Mouse (Mus musculus): ENCODE data around the gene Anapc5. TPM values are rescaled to one million over a fixed set of nuclear protein-coding genes. Genes with fewer than 3 reads are reported as not detected.

The Anapc5 gene
- polyA plus RNA-seq, 1 experiment from 2014 or later, result 495 TPM

DNA sequence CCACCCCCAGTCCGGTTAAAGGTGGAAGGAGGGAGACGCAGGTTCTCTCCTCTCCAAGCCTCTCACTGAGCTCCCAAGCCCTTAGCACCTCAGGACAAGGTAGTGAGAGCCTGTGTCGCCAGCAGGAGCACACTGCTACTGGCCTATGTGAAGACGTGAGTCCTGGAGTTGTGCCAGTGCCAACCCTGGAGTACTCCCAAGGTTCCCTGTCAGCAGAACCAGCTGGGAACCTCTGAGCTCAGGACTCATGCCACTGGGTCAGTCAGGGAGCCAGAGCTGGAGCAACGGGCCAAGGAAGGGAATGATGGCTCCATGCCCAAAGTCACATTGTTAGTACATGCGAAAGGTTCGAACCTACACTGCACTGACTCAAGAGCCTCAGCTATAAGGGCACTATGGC lies 64.5 kb downstream of the Anapc5 start:
- ATAC-seq, result no peak
- Histone ChIP-seq H3K4me2 (ENCODE audit: low read length) (no peak overlapping the region), H3K9ac (ENCODE audit: low read depth, low read length) (no peak overlapping the region), H3K9me3 (ENCODE audit: control insufficient read depth, low read length) (no peaks in the 10 kb centered on the region), H3K27ac (ENCODE audit: low read depth, low read length) (no peak overlapping the region), H3K27me3 (replicated peaks; ENCODE audit: control insufficient read depth, insufficient read depth, low read length) (no peaks in the 10 kb centered on the region), H3K36me3 (ENCODE audit: control insufficient read depth, insufficient read depth, low read length) (peaks cover 24% of the 10 kb centered on the region), H3K4me3 (ENCODE audit: low read length) (no peak overlapping the region), H3K4me1 (ENCODE audit: control insufficient read depth, insufficient read depth, low read depth, low read length) (no peaks in the 10 kb centered on the region)
- 83% methylated on average over 7 of the region's 7 CpGs for WGBS

DNA sequence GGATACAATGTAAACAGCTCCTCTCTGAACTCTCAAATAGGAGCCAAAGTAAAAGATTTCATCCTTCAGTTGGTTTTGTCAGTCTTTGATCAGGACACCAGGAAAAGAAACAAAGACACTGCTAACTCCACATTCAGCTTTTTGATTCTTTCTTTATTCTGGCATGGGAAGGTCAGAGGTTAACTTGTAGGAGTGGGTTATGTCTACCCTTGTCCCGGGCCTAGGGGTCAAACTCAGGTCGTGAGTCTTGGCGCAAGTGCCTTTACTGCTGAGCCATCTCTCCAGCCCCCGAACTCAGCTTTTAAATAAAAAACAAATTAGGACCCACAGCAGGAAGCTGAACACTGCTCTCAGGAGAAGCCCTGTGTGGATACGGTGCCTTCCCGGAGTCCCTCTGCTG lies 65.0 kb downstream of the Anapc5 start:
- no peak for ATAC-seq
- no peak overlapping the region for H3K27ac ChIP-seq (ENCODE audit: low read depth, low read length)
- no peak overlapping the region for H3K4me2 ChIP-seq (ENCODE audit: low read length)
- 39% methylated on average over 6 of the region's 6 CpGs for WGBS
- no peaks in the 10 kb centered on the region for H3K27me3 ChIP-seq (replicated peaks; ENCODE audit: control insufficient read depth, insufficient read depth, low read length)
- no peak overlapping the region for H3K9ac ChIP-seq (ENCODE audit: low read depth, low read length)
- H3K4me3 ChIP-seq (ENCODE audit: low read length), result no peak overlapping the region
- H3K4me1 ChIP-seq (ENCODE audit: control insufficient read depth, insufficient read depth, low read depth, low read length), result no peaks in the 10 kb centered on the region
- peaks cover 24% of the 10 kb centered on the region for H3K36me3 ChIP-seq (ENCODE audit: control insufficient read depth, insufficient read depth, low read length)
- H3K9me3 ChIP-seq (ENCODE audit: control insufficient read depth, low read length), result no peaks in the 10 kb centered on the region

DNA sequence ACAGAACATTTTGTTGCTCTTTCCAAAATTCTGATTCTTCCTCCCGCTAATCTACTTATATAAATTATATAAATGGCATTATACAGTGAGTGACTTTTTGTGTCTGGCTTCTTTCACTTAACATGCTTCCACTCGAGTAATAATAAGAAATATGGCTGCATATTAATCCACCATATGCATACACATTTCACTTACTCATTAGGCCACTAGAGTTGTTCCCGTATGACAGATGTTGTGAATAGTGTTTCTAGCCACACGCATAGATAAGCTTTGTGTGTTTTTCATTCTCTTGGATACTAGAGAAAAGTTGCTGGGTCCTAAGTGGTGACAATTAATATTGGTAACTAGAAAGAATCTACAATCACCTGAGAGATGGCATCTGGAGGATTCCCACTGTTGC lies 65.5 kb downstream of the Anapc5 start:
- Histone ChIP-seq H3K27me3 (replicated peaks; ENCODE audit: control insufficient read depth, insufficient read depth, low read length) (no peaks in the 10 kb centered on the region), H3K4me3 (ENCODE audit: low read length) (no peak overlapping the region), H3K27ac (ENCODE audit: low read depth, low read length) (no peak overlapping the region), H3K36me3 (ENCODE audit: control insufficient read depth, insufficient read depth, low read length) (peaks cover 24% of the 10 kb centered on the region), H3K4me2 (ENCODE audit: low read length) (no peak overlapping the region), H3K4me1 (ENCODE audit: control insufficient read depth, insufficient read depth, low read depth, low read length) (no peaks in the 10 kb centered on the region), H3K9ac (ENCODE audit: low read depth, low read length) (no peak overlapping the region), H3K9me3 (ENCODE audit: control insufficient read depth, low read length) (no peaks in the 10 kb centered on the region)
- 98% methylated on average over 4 of the region's 4 CpGs for WGBS
- ATAC-seq, result no peak

DNA sequence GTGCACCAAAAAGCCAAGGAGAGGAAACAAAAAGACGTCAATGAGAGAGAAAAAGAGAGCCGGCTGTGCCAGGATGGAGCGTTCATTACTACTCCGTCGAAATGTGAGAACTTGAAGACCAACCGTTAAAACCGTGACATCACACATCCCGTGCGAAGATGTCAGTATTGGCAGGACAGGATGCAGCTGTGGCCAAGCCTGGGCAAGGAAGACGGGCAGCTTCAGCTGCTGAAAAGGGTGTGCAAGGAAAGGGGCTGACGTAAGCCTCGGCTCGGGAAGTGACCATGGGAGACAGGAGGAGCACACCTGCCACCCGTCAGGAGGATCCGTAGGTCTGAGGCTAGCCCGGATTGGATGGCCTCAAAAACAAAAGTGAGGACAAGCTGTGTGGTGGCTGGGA lies 66.7 kb downstream of the Anapc5 start:
- H3K27ac ChIP-seq (ENCODE audit: low read depth, low read length), result no peak overlapping the region
- ATAC-seq, result no peak
- no peaks in the 10 kb centered on the region for H3K27me3 ChIP-seq (replicated peaks; ENCODE audit: control insufficient read depth, insufficient read depth, low read length)
- 92% methylated on average over 16 of the region's 16 CpGs for WGBS
- no peaks in the 10 kb centered on the region for H3K9me3 ChIP-seq (ENCODE audit: control insufficient read depth, low read length)
- H3K9ac ChIP-seq (ENCODE audit: low read depth, low read length), result no peak overlapping the region
- no peak overlapping the region for H3K4me3 ChIP-seq (ENCODE audit: low read length)
- H3K4me2 ChIP-seq (ENCODE audit: low read length), result no peak overlapping the region
- peaks cover 24% of the 10 kb centered on the region for H3K36me3 ChIP-seq (ENCODE audit: control insufficient read depth, insufficient read depth, low read length)
- no peaks in the 10 kb centered on the region for H3K4me1 ChIP-seq (ENCODE audit: control insufficient read depth, insufficient read depth, low read depth, low read length)

DNA sequence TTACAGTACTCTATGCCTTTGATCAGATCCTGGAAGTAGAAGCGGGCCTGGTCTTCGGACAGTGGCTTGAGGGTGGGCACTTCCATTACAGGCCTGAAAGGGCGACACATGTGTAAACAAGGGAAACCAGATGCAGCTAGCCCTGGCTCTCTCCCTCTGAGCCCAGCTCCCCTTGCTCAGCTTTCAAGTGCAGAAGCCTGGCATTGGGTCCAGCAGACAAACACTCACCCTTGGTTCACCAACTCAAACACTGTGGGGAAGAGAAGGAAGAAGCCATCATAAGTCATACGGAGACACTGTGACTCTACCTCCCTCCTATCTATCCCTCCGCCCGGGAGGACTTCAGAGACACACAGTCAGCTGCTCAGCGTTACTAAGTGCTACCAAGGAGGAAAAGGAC lies 73.2 kb downstream of the Anapc5 start:
- H3K4me3 ChIP-seq (ENCODE audit: low read length), result no peak overlapping the region
- H3K36me3 ChIP-seq (ENCODE audit: control insufficient read depth, insufficient read depth, low read length), result peaks cover 33% of the 10 kb centered on the region
- ATAC-seq, result no peak
- no peaks in the 10 kb centered on the region for H3K4me1 ChIP-seq (ENCODE audit: control insufficient read depth, insufficient read depth, low read depth, low read length)
- H3K4me2 ChIP-seq (ENCODE audit: low read length), result no peak overlapping the region
- H3K9me3 ChIP-seq (ENCODE audit: control insufficient read depth, low read length), result no peaks in the 10 kb centered on the region
- no peaks in the 10 kb centered on the region for H3K27me3 ChIP-seq (replicated peaks; ENCODE audit: control insufficient read depth, insufficient read depth, low read length)
- no peak overlapping the region for H3K27ac ChIP-seq (ENCODE audit: low read depth, low read length)
- WGBS, result 80% methylated on average over 7 of the region's 7 CpGs
- H3K9ac ChIP-seq (ENCODE audit: low read depth, low read length), result no peak overlapping the region

DNA sequence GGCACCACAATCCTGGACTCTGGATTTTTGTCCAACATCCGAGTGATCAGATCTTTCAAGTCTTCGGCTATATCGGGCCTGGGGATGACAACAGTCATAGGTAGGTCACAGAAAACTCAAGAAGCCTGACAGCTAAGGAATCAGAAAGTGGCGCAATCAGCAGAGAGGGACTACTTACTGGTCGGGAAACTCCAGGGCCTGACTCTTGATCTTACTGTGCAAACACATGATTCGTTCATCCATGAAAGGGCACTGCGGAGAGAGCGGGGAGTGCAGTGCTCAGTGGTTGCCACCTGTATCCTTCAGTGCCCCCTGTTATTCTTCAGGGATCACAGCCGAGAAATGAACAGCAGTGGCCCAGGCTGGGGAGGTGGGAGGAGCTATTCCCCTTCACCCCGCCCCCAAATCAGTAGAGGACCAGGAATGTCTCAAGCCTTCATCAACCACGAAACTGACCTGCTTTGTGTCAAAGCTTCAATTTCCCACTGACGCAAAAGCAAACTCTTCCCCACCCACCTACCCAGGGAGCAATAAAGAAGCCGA lies 77.2 kb downstream of the Anapc5 start:
- peaks cover 39% of the 10 kb centered on the region for H3K36me3 ChIP-seq (ENCODE audit: control insufficient read depth, insufficient read depth, low read length)
- H3K27me3 ChIP-seq (replicated peaks; ENCODE audit: control insufficient read depth, insufficient read depth, low read length), result no peaks in the 10 kb centered on the region
- no peaks in the 10 kb centered on the region for H3K4me1 ChIP-seq (ENCODE audit: control insufficient read depth, insufficient read depth, low read depth, low read length)
- H3K4me3 ChIP-seq (ENCODE audit: low read length), result no peak overlapping the region
- H3K4me2 ChIP-seq (ENCODE audit: low read length), result no peak overlapping the region
- WGBS, result 81% methylated on average over 13 of the region's 13 CpGs
- H3K9me3 ChIP-seq (ENCODE audit: control insufficient read depth, low read length), result no peaks in the 10 kb centered on the region
- H3K27ac ChIP-seq (ENCODE audit: low read depth, low read length), result no peak overlapping the region
- no peak for ATAC-seq
- no peak overlapping the region for H3K9ac ChIP-seq (ENCODE audit: low read depth, low read length)

Other genes with a start within 250 kb of the Anapc5 start
- gene Ift81, start 206.8 kb downstream of the Anapc5 start, polyA plus RNA-seq (2015; fragmentation: Nextera tagmentation; extraction: Ambion mirVana), result 54.5 and 58.0 TPM in 2 replicates
- 4.8 and 6.1 TPM in 2 replicates for gene P2rx7, start 177.4 kb downstream of the Anapc5 start, polyA plus RNA-seq (2015; fragmentation: Nextera tagmentation; extraction: Ambion mirVana)
- gene P2rx4, start 113.8 kb downstream of the Anapc5 start, polyA plus RNA-seq (2015; fragmentation: Nextera tagmentation; extraction: Ambion mirVana), result 16.7 and 20.8 TPM in 2 replicates
- 68.1 and 69.3 TPM in 2 replicates for gene Camkk2, start 41.9 kb downstream of the Anapc5 start, polyA plus RNA-seq (2015; fragmentation: Nextera tagmentation; extraction: Ambion mirVana)
- 46.5 and 52.2 TPM in 2 replicates for gene Rnf34, start 28.7 kb upstream of the Anapc5 start, polyA plus RNA-seq (2015; fragmentation: Nextera tagmentation; extraction: Ambion mirVana)
- 88.8 and 99.8 TPM in 2 replicates for gene Kdm2b, start 168.5 kb upstream of the Anapc5 start, polyA plus RNA-seq (2015; fragmentation: Nextera tagmentation; extraction: Ambion mirVana)
- gene Orai1, start 193.7 kb upstream of the Anapc5 start, polyA plus RNA-seq (2015; fragmentation: Nextera tagmentation; extraction: Ambion mirVana), result 14.2 TPM in 2 replicates
- 0.47 and 0.81 TPM in 2 replicates for gene Morn3, start 225.7 kb upstream of the Anapc5 start, polyA plus RNA-seq (2015; fragmentation: Nextera tagmentation; extraction: Ambion mirVana)
- 17.3 and 19.8 TPM in 2 replicates for gene Tmem120b, start 247.1 kb upstream of the Anapc5 start, polyA plus RNA-seq (2015; fragmentation: Nextera tagmentation; extraction: Ambion mirVana)

Measured in hindbrain, embryonic 16.5 days (tissue).